Mouse (Mus musculus) heart, postnatal 0 days (tissue): ENCODE measurements at regions not wholly inside any gene's neighbourhood (a gene's known extent, or its start where the extent isn't known, plus 50 kb on each side); places are given as distances from the start of the nearest gene placed in this dataset.

Experiments
- ATAC-seq: fragments of 200-750 bp; cut with Nextera tagmentation; 2 replicates; pipeline ENCODE4 v1.8.0; 2017; ENCODE audit warnings: low read depth, moderate number of reproducible peaks, moderate library complexity; ENCODE audit not compliant: insufficient read depth
- DNase-seq: peaks from one replicate; pipeline ENCODE4 v3.0.0-alpha.2; 2016; ENCODE audit warnings: low spot score
- H3K27ac ChIP-seq: fragments of 300-500 bp; sonication (generic); 2 replicates; pipeline ENCODE4 v1.5.1; 2014; ENCODE audit warnings: low read depth, mild to moderate bottlenecking
- H3K27me3 ChIP-seq: fragments of 300-500 bp; sonication (generic); 2 replicates; pipeline ENCODE4 v1.6.1; 2014; ENCODE audit warnings: low read length, mixed read lengths; ENCODE audit not compliant: control insufficient read depth, insufficient read depth
- H3K36me3 ChIP-seq: fragments of 300-500 bp; sonication (generic); replicated peaks from 2 replicates; pipeline ENCODE4 v1.6.1; 2014; ENCODE audit warnings: low read length, mixed read lengths; ENCODE audit not compliant: control insufficient read depth, insufficient read depth
- H3K4me1 ChIP-seq: fragments of 300-500 bp; sonication (generic); 2 replicates; pipeline ENCODE4 v1.6.1; 2014; ENCODE audit warnings: antibody characterized with exemption; ENCODE audit not compliant: control insufficient read depth, insufficient read depth
- H3K4me2 ChIP-seq: fragments of 300-500 bp; sonication (generic); 2 replicates; pipeline ENCODE4 v1.6.1; 2014; ENCODE audit warnings: low read depth, mild to moderate bottlenecking, low read length, moderate library complexity
- H3K4me3 ChIP-seq: fragments of 300-500 bp; sonication (generic); 2 replicates; pipeline ENCODE4 v1.5.1; 2014; ENCODE audit warnings: low read depth, low read length
- H3K9ac ChIP-seq: fragments of 300-500 bp; sonication (generic); replicated peaks from 2 replicates; pipeline ENCODE4 v1.6.1; 2014; ENCODE audit warnings: low read depth, low read length, mixed read lengths
- H3K9me3 ChIP-seq: fragments of 300-500 bp; sonication (generic); replicated peaks from 2 replicates; pipeline ENCODE4 v1.6.1; 2016; ENCODE audit warnings: low read length; ENCODE audit not compliant: control insufficient read depth
- CTCF ChIP-seq: IDR thresholded peaks from 2 replicates; pipeline ENCODE4 v1.5.1; 2016; ENCODE audit warnings: antibody characterized with exemption, control low read depth, low read depth
- EP300 ChIP-seq: IDR thresholded peaks from 2 replicates; pipeline ENCODE4 v1.6.1; 2016; ENCODE audit warnings: antibody characterized with exemption, low read depth
- WGBS: fragments of 180-500 bp; shearing (Covaris S2); extraction: QIAGEN DNeasy Blood & Tissue Kit; methylation state at CpG from one replicate; pipeline ENCODE4 v1.1.7; 2014; 5-methylcytosine and 5-hydroxymethylcytosine counted together

DNA sequence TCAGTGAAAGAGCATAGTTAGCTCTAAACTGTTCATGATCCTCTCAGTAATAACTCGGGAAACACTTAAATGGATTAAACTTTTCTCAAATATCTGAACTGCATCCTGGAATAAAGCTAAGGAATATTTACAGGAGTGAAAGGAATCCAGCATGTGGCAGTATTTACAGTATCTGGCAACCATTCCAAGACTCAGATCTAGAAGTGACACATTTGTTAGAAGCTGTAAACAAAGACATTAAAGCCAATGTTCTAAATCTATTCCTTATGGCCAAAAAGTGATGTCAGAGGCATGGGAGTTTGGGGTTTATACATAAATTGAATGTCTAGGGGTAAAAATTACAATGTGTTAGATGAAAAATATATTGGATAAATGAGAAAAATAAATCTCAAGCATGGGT lies 101.6 kb upstream of the Trib2 start:
- TF ChIP-seq CTCF (no peak), EP300 (no peak)

GRCm38 (mm10) chr12:15912959-15913358 lies 96.2 kb upstream of the Trib2 start:
- no peak for ATAC-seq

More for the DNA sequence above, 101.6 kb upstream of the Trib2 start:
- DNase-seq (no peak), ATAC-seq (no peak)
- H3K9me3 ChIP-seq = no peaks in the 10 kb centered on the region
- H3K36me3 ChIP-seq = no peaks in the 10 kb centered on the region
- no peaks in the 10 kb centered on the region for H3K4me1 ChIP-seq
- H3K9ac ChIP-seq = no peak overlapping the region
- H3K27me3 ChIP-seq = no peaks in the 10 kb centered on the region
- no peak overlapping the region for H3K27ac ChIP-seq
- WGBS = 78% methylated on average over 1 of the region's 1 CpGs
- no peak overlapping the region for H3K4me3 ChIP-seq
- no peak overlapping the region for H3K4me2 ChIP-seq

DNA sequence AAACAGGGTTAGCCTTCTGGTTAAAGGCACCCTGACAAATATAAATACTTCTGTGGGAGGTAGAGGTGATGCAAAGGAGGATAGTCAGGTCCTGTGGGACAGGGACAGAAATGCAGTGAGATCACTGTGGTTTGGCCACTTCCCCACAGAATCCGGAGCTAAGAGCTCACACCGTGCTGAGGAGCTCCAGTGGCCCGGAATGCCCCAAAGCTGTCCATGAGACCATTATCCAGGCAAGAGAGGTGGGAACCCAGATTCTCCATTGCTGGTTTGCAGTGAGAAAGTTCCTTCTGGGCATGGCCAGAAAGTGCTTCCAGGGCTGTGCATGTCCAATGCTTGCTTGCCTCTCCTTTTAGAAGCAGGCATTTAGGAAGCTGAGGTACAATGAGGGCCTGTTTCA lies 95.8 kb upstream of the Trib2 start:
- 79% methylated on average over 3 of the region's 3 CpGs for WGBS
- no peak overlapping the region for H3K27ac ChIP-seq
- H3K9ac ChIP-seq = no peak overlapping the region
- no peaks in the 10 kb centered on the region for H3K27me3 ChIP-seq
- DNase-seq (no peak), ATAC-seq (no peak)
- no peaks in the 10 kb centered on the region for H3K9me3 ChIP-seq
- H3K4me3 ChIP-seq = no peak overlapping the region
- TF ChIP-seq EP300 = no peak
- no peak for TF ChIP-seq CTCF
- H3K4me2 ChIP-seq = no peak overlapping the region
- peaks cover 8% of the 10 kb centered on the region; the same call in 1 of the 2 replicates for H3K4me1 ChIP-seq
- H3K36me3 ChIP-seq = no peaks in the 10 kb centered on the region

More at GRCm38 (mm10) chr12:15912959-15913358, 96.2 kb upstream of the Trib2 start:
- no peaks in the 10 kb centered on the region for H3K9me3 ChIP-seq
- H3K36me3 ChIP-seq = no peaks in the 10 kb centered on the region
- TF ChIP-seq EP300 (no peak), CTCF (no peak)
- WGBS = 87% methylated on average over 1 of the region's 1 CpGs
- H3K4me3 ChIP-seq = no peak overlapping the region
- no peaks in the 10 kb centered on the region for H3K27me3 ChIP-seq
- H3K4me2 ChIP-seq = no peak overlapping the region
- DNase-seq = no peak
- no peak overlapping the region for H3K27ac ChIP-seq
- H3K4me1 ChIP-seq = peaks cover 8% of the 10 kb centered on the region; the same call in 1 of the 2 replicates
- no peak overlapping the region for H3K9ac ChIP-seq

DNA sequence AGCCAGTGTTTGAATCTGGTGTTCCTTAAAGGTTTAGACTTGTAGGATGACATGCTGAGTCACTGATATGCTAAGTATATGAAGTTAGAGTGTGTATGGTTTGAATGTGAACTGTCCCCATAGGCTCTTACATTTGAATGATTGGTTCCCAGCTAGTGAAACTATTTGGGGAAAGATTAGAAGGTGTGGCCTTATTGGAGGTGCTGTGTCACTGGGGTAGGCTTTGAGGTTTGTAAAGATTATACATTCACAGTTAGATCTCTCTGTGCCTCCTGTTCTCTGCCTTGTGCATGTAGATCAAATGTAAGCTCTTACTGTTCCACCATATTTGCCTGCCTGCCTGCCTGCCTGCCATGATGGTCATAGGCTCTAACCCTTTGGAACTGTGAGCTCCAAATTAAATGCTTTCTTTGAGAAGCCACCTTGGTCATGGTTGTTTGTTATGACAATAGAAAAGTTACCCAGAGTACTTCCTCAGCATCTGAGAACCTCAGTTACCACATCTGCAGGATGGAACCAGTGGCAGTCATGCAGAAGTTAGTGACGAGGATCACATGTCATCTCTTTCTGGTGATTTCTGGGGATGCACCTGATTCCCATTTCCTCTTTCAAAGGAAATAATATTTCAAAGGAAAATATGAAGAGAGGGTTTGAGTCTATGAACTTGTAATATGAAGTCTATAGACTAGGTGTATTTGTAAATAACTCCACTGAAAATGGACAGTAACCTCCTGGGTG lies 94.7 kb upstream of the Trib2 start:
- Histone ChIP-seq H3K4me2 (no peak overlapping the region), H3K27ac (no peak overlapping the region), H3K4me1 (peaks cover 8% of the 10 kb centered on the region; the same call in 1 of the 2 replicates), H3K36me3 (no peaks in the 10 kb centered on the region), H3K4me3 (no peak overlapping the region), H3K9ac (no peak overlapping the region), H3K9me3 (no peaks in the 10 kb centered on the region), H3K27me3 (no peaks in the 10 kb centered on the region)
- TF ChIP-seq EP300 = no peak
- TF ChIP-seq CTCF = no peak
- ATAC-seq = no peak
- no peak for DNase-seq
- 80% methylated on average over 1 of the region's 1 CpGs for WGBS

DNA sequence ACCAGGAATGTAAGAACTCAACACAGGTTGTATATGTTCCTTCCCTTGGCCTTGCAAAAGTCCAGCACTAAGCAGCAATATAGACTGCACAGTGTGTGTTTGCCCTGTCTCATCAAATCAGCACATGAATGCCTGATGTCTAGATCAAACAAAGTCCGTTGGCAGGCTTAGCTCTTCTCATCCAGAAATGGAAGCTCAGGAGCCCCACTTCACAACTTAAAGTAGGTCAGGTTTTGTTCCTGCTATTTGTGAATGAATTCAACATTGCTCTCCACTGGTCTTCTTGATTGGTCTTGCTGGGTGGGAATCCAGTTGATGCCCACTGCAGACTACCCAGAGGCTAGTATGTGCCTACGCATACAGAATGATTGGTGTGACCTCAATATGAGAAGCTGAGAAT lies 80.8 kb upstream of the Trib2 start:
- Histone ChIP-seq H3K4me1 (0 out of 2 replicates have a peak, but pooled peaks cover 3% of the 10 kb centered on the region), H3K27me3 (no peaks in the 10 kb centered on the region), H3K4me3 (no peak overlapping the region), H3K27ac (no peak overlapping the region), H3K36me3 (no peaks in the 10 kb centered on the region), H3K4me2 (no peak overlapping the region), H3K9ac (no peak overlapping the region), H3K9me3 (no peaks in the 10 kb centered on the region)
- ATAC-seq = no peak
- TF ChIP-seq EP300 (no peak), CTCF (no peak)
- DNase-seq = no peak
- 72% methylated on average over 2 of the region's 2 CpGs for WGBS

GRCm38 (mm10) chr12:15896511-15896910 lies 79.8 kb upstream of the Trib2 start:
- Histone ChIP-seq H3K27ac (no peak overlapping the region), H3K4me2 (no peak overlapping the region), H3K9me3 (no peaks in the 10 kb centered on the region), H3K4me1 (0 out of 2 replicates have a peak, but pooled peaks cover 3% of the 10 kb centered on the region), H3K36me3 (no peaks in the 10 kb centered on the region), H3K4me3 (no peak overlapping the region), H3K9ac (no peak overlapping the region), H3K27me3 (no peaks in the 10 kb centered on the region)
- TF ChIP-seq CTCF (no peak), EP300 (no peak)
- ATAC-seq = no peak
- WGBS = 67% methylated on average over 3 of the region's 3 CpGs
- no peak for DNase-seq
